Mouse (Mus musculus) right cerebral cortex, postnatal 14 days (tissue): ENCODE data around the gene Gm20388.
"Not testable (repeated sequence)": the region's sequence is repeated elsewhere in the genome, so short reads cannot be mapped to it uniquely, and the experiment has no call there.

Source experiments
- DNase-seq: peaks from one replicate; pipeline ENCODE4 v3.0.0; 2022

Gm20388 gene

DNA sequence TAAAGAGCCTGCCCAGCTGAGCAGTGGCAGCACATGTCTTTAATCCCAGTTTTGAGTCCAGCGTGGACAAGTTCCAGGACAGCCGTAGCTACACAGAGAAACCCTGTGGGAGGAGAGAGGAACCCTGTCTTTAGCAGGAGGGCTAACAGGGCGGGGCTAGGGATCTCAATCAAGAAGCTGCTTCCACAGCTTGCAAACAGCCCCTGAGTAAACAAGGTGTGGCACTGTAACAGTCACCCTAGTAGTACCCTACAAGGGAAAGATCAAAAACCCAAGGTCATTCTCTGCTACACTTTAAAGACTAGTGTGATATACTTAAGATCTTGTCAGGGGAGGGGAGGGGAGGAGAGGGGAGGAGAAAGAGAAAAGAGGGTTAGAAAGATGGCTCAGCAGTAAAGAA is 3126.3 kb downstream of the Gm20388 start:
- DNase-seq = no peak

DNA sequence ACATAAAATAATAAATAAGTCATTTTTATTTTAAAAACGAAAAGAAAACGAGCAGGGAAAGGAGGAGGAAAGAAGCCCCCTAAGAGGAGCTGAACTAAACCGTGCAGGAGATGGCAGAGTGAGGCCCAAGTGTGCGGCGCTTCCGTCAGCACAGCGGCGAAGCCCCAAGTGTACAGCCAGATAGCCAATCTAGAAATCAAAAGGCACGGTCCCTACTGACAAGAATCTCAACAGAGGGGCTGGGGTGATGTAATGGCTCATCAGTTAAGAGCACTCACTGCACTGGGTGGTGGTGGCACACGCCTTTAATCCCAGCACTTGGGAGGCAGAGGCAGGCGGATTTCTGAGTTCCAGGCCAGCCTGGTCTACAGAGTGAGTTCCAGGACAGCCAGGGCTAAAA is 3126.8 kb downstream of the Gm20388 start:
- no peak for DNase-seq

DNA sequence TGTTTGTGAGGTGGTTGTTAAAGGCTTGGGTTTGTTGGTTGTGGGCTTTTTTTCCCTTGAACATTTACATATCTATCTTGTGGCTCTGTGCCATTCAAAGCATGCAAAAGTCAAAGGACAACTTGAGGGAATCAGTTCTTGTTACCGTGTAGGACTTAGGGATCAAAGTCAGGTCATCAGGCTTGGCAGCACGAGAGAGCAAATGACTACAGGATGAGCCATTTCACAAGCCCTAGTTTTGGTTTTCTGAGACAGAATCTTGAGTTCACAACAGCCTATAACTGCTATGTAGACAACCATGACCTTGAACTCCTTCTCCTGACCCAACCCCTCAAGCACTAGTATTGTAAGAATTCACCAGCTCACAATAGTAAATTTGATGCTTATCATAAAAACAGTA is 3127.7 kb downstream of the Gm20388 start:
- no peak for DNase-seq

DNA sequence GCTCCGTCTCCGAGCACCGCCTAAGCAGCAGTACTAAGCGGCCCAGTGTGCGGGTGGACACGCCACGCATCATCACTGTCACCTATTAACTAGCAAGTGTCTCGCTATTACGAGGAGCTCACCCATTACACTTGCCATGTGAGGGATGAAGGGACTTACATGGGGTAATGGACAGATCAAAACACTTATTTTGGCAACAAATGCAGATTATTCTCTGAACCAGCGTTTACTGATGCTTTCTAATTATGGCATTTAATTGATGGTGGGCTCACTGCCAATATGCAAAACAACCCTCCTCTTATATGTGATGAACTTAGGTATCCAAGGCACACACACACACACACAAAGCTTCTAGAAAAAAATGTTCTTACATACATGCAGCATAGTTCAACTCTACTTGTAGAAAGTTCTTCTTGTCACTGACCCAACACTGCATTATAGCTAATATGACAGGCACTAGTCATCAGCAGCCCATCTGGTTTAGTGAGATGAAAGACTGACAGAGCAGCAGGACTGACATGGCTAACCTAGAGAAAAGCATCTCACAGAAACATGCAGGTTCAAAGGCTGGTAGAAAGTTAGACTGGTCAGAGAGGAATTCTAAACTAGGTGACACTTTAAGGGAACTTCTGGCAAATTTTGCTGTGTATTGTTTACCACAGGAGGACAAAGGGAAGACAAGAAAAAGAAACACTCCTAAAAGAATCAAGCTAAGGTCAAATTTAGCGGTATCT is 3128.9 kb downstream of the Gm20388 start:
- no peak for DNase-seq

DNA sequence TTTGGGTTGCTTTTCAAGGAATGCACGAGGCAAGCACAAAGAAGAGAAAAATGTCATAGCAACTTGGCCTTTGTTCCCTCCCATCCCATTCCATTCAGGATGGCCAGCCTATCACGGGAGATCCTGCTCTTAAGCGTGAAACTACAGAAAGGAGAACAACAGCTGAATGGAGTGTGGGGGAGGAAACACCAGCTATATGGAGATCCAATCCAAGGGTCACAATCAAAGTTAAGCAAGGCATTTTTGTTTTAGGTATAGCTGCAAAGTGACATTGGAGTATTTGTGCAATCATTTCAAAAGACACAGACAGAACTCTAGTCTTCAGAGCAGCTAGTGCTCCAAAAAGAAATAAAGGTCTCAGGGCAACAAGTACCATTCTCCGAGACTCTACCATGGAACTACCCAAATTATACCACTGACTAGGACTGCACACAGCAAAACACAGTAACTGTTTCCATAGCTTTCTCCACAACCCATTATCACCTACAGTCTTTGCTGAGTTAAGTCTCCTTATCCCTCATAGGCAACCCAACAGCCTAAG is 3129.5 kb downstream of the Gm20388 start:
- DNase-seq = no peak

DNA sequence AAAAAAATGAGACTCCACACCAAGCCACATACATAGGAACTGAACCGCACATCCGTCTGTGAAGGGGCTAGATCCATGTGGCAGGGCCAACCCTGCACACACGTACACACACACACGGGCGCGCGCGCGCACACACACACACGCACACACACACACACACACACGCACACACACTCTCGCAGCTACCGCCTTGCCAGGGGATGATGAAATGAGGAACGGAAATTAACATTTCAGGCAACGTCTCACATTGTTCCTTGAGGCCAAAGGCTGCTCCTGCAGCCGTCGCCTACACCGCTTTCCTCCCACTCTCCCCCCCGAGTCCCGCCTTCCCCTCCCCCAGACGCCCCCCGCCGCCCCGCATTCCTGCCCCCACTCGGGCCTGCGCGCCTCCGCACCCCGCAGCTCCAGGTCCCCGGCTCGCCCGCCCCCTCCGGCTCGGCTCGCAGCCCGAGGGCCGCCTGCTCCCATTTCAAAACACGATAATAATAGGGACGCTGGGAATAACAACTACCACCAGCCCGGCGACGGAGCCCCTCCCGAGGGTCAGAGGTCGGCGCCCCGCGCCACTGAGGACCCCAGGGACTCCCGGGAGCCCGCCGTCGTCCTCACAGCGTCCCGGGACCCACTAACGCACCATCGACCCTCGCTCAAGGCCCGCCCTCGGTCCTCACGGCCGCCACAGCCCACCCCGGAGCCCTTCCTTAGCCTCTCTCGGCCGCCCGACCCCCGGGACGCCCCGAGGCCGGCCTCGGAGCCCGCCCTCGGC is 3130.6 kb downstream of the Gm20388 start:
- peak; percentile 51 for DNase-seq

DNA sequence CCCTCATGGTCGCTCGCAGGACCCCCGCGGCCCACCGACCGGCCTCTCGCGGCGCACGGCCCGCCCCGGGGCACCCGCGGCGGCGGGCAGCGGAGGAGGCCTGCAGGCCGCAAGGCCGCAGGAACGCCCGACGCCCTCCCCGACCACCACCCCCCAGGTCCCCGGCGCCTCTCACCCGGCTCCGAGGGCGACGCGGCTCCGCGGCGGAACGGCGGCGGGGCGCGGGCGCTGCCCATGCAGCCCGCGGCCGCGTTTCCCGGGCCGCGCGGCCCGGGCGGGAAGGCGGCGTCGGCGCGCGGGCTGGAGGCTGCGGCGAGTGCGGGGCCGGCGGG is 3131.1 kb downstream of the Gm20388 start:
- peak; percentile 18 for DNase-seq

DNA sequence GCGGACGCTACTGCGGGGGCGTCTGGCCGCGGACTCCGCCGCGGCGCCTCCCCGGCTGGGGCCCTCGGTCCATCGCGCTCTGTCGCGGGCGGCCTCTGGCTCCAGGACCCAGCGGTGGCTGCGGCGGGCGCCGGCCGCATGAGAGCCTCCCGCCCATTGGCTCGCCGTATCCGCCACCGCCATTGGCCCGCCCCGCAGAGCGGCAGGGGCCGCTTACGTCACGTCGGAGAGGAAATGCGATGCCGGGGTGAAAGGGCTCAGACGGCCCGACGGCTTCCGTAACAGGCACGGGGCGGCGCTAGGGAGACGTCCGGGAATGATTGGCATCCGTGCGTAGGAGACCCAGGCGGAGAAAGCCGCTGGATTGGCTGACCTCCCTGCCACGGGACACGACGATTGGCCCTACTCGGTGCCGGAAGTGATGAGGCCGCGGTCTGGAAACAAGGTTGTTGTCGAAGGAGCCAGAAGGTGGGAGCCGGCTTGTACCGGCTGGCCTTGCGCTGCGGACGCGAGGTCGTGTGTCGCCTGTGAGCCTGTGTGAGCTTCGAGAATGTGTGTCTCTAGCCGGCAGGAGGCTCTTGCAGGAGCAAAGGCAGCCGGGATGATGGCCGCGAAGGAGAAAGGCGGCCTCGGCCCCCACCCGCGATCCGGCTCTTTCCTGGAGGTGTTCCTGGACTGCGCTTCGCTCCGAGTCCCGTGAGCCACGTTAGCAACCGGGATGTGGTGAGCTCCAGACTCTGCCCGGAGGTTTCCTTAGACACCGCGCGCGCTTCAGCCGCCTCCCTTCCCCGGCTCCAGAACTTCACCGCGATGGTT is 3131.7 kb downstream of the Gm20388 start, which contains the start of gene Ankrd11:
Gene Ankrd11 (minus strand): TSS at position 120 of the 816 bp plus-strand sequence.
- peak; percentile 99 for DNase-seq

DNA sequence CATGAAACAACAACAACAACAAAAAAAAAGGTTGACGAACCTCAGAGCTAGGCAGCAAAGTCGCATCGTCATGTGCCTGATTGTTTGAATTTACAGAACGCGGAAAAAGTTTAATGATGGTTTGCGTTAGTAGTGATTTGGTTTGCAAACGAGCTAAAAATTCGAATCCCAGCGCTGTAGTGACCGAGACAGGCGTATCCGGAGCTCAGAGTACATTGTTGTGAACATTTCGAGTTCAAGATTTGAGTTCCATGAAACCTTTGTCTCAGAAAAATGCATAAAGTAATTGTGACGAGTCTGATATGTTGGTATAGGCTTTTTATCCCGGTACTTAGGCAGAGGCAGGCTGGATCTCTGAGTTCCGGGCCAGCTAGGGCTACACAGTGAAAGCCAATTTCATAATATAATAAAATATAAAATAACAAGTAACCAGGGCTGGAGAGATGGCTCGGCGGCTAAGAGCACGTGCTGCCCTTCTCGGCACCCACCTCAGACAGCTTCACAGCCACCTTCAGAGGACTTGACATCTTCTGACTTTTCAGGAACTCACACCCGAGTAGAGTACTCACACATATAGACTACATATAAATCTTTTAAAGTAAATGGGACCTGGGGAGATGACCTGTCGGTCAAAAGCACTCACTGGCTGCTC is 3132.5 kb downstream of the Gm20388 start:
- DNase-seq = no peak

DNA sequence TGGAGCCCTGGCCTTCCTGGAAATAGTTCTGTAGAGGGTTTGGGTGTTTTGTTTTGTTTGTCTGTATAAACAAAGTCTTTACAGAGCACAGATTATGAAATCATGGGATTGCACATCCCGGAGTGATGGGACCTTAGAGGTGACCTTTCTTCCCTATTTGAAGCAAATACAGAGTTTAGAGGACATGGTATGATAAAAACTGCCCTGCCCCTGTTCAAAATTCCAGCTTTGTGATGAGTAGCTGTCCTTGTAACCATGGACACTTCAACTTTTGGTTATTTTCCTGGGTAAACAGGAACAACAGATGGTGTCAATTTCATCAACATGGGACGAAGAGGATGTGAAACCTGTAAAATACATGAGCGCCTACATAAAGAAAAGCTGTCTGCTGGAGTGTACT is 3133.3 kb downstream of the Gm20388 start:
- no peak for DNase-seq

DNA sequence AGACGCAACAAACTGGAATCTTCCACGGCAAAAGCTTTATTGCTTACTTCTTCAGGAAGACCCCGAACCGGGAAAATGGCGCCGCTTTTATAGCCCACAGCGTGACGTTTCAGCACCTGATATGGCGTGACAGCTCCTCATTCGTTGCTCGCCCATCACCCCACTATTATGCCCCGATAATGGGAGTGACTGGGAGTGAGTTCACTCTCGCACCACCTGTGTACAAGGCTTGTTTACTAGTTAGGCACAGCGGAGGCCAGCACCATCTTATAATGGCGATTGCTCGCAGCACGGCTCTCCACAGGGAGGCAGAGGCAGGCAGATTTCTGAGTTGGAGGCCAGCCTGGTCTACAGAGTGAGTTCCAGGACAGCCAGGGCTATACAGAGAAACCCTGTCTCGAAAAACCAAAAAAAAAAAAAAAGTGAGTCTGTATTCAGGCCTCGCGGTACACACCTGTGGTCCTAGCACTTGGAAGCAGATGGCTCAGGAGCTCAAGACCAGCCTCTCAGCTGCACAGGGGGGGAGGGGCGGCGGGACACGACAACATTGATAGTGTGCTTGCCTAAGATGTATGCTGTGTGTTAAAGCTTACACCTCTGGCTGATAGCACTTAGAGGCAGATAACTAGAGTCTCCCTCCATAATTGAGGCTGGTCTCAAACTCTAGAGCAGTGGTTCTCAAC is 3134.2 kb downstream of the Gm20388 start:
- not testable (repeated sequence) for DNase-seq

DNA sequence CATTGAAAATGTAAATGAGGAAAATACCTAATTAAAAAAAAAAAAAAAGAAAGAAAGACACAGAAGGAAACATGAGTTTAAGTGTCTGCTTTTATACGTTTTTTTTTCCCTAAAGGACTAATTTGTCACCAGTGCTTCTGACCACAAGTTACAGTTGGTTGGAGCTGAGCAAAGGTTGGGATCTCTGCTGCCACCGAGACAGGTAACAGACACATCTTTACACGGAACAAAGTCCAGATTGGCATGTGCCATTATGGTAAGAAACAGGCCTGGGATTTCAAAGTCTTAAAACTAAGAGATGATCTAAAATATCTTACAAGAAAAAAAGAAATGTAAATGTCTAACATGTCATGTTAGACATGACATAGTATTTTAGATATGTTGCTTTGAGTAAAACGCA is 3136.1 kb downstream of the Gm20388 start:
- DNase-seq = no peak

DNA sequence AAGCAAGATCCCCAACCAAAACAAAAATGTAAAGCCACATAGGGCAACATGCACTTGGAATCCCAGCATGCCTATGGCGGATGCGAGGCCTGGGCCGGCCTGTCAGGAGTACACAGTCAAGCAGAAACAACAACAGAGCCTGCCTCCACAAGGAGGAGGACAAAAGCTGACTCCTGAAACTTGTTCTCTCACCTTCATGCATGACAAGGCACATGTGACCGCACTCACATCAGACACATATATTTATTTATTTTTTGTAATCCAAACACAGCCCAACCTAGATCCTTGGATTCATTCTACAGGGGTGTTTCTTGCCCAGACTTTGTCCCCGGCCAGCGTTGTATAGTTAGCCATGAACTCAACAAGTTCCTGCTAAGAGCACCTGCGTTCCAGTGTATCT is 3137.2 kb downstream of the Gm20388 start:
- no peak for DNase-seq

DNA sequence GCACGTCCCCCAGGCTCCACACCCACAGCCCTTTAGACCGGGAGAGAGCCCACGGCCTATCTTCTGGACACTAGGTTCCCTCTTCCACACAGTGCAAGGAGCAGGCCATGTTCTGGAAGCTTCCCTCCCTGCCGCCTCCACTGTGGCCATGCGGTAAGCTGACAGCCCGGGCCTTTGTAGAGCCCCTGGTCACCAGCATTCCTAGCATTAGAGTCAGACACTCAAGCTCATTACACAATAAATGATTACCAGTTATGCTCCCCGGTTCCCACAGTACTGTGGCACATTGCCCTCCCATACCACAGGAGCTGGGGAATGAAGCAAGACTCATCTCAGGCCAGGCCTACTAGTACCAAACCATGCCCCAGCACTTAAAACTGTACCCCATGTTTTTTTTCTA is 3137.8 kb downstream of the Gm20388 start:
- DNase-seq = no peak

DNA sequence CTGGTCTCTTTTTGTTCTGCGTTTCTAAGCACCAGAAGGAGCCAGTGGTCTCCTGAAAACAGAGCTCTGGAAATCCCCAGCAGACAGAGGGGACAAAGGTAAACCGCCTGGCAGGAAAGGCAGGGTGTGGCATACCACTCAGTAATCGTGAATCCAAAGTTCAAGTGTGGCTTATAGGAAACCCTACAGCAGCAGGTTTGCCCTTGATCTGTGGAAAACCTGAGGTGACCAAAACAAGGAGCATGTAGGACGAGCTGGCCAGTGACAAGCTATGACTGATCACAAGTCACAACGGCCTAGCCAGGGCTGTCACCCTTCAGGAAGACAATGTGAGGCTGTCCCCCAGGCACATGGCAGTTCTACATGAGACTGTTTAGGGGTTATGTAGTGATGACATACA is 3140.8 kb downstream of the Gm20388 start:
- no peak for DNase-seq

DNA sequence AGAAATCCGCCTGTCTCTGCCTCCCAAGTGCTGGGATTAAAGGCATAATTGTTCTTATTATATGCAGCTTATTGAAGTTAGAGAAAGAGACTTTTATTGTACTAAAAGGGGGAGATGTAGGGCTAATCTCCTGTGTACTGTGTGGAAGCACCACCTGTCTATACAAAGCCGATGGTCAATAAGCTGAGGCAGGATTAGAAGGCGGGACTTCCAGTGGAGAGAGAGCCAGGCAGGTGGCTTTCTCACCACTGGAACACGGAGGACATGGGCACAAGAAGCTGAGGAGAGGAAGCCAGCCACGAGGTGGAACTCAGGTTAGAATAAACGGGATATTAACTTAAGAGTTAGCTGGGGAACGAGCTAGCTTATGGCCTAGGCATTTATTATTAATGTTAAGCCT is 3152.1 kb downstream of the Gm20388 start, which contains the start of gene Spg7:
Gene Spg7 (plus strand): TSS at position 222 of the 400 bp plus-strand sequence.
- no peak for DNase-seq

DNA sequence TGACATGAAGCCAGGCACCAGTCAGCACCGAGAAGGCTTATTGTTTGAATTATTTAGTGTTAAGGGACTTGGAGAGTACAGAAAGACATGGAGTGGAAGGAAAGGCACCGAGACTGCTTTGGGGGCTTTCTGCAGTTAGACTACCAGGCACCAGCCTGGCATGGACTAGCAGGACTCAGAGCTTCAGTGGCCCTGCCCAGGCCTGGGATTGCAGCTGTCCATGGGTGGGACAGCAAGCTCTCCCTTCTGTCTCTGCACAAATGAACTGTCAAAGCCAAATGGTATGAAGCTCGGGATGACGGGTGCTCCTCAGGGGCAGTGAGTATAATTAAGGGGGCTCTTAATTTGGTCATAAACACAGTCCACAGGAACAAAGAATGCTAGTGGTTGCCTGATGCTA is 3153.4 kb downstream of the Gm20388 start:
- DNase-seq = no peak

DNA sequence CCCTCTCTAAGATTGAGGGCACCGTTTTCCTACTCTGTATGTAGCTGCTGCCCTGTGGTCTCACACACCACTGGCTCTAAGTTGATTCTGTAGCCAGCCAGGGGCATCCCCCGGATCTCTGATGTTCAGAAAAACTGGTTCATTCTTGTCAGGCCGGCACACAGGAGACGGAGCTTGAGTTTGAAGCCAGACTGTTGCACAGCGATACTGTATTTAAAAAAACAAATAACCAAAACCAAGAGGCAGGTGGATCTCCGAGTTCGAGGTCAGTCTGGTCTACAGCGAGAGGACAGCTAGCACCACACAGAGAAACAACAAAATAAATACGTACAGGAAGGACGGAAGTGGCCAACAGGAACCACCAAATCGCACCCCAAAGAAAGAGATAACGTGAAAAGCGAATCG is 3154.2 kb downstream of the Gm20388 start:
- DNase-seq = no peak

DNA sequence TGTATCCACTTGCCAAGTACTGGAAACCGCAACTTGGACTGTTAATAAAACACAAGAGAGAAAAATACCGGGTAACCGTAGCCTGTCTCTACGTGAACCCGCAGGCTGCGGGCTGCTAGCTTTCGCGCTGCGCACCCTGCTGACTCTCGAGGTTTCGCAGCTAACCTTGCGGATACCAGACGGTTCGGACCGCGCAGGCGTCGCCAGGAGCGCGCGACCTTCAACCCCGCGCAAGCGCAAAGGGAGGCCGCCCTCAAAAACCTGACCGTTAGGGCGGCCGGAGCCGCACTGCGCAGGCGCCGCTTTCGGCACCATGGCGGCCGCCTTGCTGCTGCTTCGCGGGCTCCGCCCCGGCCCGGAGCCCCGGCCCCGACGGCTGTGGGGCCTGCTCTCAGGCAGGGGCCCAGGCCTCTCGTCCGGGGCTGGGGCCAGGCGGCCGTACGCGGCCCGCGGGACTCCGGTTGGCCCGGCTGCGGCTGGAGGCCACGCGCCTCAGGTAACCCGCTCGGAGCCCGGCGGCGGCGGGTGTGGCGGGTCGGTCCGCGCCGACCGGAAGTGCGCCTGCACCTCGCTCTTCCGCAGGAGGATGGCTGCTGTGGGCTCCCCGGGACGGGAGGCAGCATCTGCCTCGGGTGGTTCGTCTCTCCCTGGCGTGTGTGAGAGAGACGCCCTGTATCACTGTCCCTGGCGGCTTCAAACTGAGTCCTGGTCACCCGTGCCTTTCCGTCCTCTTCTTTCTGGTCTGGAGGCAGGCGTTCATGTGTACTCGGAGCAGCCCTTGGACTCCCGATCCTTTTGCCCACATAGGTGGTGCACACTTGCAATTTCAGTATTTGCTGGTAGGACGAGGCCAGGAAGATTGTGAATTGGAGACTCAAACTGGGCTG is 3154.8 kb downstream of the Gm20388 start:
- DNase-seq = peak; percentile 96

DNA sequence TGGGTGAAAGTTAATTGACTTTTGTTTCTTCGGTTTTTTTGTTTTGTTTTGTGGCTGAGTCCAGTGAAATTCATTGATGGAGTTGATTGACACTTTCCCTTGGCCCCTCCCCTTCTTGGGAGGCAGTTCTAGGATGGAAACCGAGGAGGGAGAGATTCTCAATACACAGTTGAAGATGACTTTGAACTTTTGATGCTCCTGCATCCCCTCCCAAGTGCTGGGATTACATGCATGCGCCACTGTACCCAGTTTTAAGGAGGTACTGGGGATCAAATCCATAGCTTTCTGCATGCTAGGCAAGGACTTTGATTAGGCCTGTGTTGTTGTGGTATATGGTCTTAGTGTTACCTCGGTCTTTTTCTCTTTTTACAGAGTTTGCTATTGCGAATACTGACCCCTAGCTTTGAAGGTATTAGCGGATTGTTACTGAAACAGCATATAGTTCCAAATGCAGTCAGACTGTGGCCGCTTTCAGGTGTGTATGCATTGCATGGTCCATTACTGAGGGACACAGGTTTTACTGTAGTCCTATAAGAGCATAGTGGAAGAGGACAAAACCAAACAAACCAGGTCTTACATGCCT is 3155.6 kb downstream of the Gm20388 start:
- no peak for DNase-seq

DNA sequence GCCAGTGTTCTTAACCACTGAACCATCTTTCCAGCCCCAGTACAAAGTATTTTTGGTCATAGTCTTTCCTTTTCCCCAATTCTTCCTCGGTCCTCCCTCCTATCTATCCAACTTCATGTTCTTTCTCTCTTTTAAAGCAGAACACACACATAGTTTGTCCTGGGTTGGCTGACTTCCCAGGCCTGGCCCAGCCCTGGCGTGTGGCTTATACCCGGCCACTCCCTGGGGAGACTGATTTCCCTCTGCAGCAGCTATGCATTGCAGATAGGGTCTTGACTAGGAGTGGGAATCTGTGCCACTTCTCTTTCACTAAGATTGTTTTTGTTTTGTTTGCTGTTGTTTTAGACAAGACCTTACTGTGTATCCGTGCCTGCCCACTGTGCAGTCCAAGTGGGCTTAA is 3160.5 kb downstream of the Gm20388 start:
- DNase-seq = no peak
